Mouse (Mus musculus): ENCODE results near the gene Pip5k1c. TPM values are rescaled to one million over a fixed set of nuclear protein-coding genes. Genes with fewer than 3 reads are reported as not detected.
A peak's percentile ranks its signal among the peaks of the same experiment; 100 is the strongest.

The Pip5k1c gene
- polyA plus RNA-seq, 1 experiment from 2014 or later = 50.1 TPM

GRCm38 (mm10) chr10:81356991-81357844 lies 64.5 kb downstream of the Pip5k1c start, which contains the start of gene Mfsd12:
TSS of gene Mfsd12 (plus strand) at chr10:81357491.
- Histone ChIP-seq H3K9me3 (ENCODE audit: control insufficient read depth, low read depth, low read length) (no peaks in the 10 kb centered on the region), H3K27ac (ENCODE audit: low read length) (no peak within 1 kb of the TSS), H3K4me3 (ENCODE audit: low read depth, low read length) (peak within 1 kb of the TSS; percentile 65), H3K9ac (replicated peaks; ENCODE audit: low read depth, low read length) (peak within 1 kb of the TSS; percentile 62; the same call in 1 of the 2 replicates), H3K4me2 (replicated peaks; ENCODE audit: low read depth, low read length) (peak within 1 kb of the TSS; percentile 96), H3K27me3 (ENCODE audit: control insufficient read depth, insufficient read depth, low read length) (no peaks in the 10 kb centered on the region), H3K4me1 (ENCODE audit: control insufficient read depth, insufficient read depth, low read length) (peaks cover 11% of the 10 kb centered on the region), H3K36me3 (ENCODE audit: control insufficient read depth, insufficient read depth, low read length) (no peaks in the 10 kb centered on the region)
- WGBS = 2% methylated on average over 79 of the region's 79 CpGs
- ATAC-seq (ENCODE audit: insufficient number of reproducible peaks, insufficient read depth, low FRiP score, low read depth) = peak; percentile 76

GRCm38 (mm10) chr10:81358209-81358608 lies 65.4 kb downstream of the Pip5k1c start:
- H3K4me3 ChIP-seq (ENCODE audit: low read depth, low read length) = peak overlapping the region; percentile 65
- no peaks in the 10 kb centered on the region for H3K36me3 ChIP-seq (ENCODE audit: control insufficient read depth, insufficient read depth, low read length)
- H3K9me3 ChIP-seq (ENCODE audit: control insufficient read depth, low read depth, low read length) = no peaks in the 10 kb centered on the region
- no peak overlapping the region for H3K27ac ChIP-seq (ENCODE audit: low read length)
- no peak for ATAC-seq (ENCODE audit: insufficient number of reproducible peaks, insufficient read depth, low FRiP score, low read depth)
- no peaks in the 10 kb centered on the region; the same call in 1 of the 2 replicates for H3K27me3 ChIP-seq (ENCODE audit: control insufficient read depth, insufficient read depth, low read length)
- WGBS = 28% methylated on average over 4 of the region's 4 CpGs
- peaks cover 14% of the 10 kb centered on the region for H3K4me1 ChIP-seq (ENCODE audit: control insufficient read depth, insufficient read depth, low read length)
- H3K4me2 ChIP-seq (replicated peaks; ENCODE audit: low read depth, low read length) = peak overlapping the region; percentile 96
- 0 out of 2 replicates have a peak overlapping the region, but pooled peaks have one; percentile 62 for H3K9ac ChIP-seq (replicated peaks; ENCODE audit: low read depth, low read length)

GRCm38 (mm10) chr10:81358841-81359240 lies 66.1 kb downstream of the Pip5k1c start:
- Histone ChIP-seq H3K27me3 (ENCODE audit: control insufficient read depth, insufficient read depth, low read length) (no peaks in the 10 kb centered on the region; the same call in 1 of the 2 replicates), H3K4me1 (ENCODE audit: control insufficient read depth, insufficient read depth, low read length) (peaks cover 20% of the 10 kb centered on the region), H3K4me3 (ENCODE audit: low read depth, low read length) (no peak overlapping the region), H3K4me2 (replicated peaks; ENCODE audit: low read depth, low read length) (peak overlapping the region; percentile 96), H3K36me3 (ENCODE audit: control insufficient read depth, insufficient read depth, low read length) (no peaks in the 10 kb centered on the region), H3K27ac (ENCODE audit: low read length) (no peak overlapping the region), H3K9ac (replicated peaks; ENCODE audit: low read depth, low read length) (no peak overlapping the region), H3K9me3 (ENCODE audit: control insufficient read depth, low read depth, low read length) (no peaks in the 10 kb centered on the region)
- no peak for ATAC-seq (ENCODE audit: insufficient number of reproducible peaks, insufficient read depth, low FRiP score, low read depth)
- 55% methylated on average over 1 of the region's 1 CpGs for WGBS

- ATAC-seq (ENCODE audit: insufficient number of reproducible peaks, insufficient read depth, low FRiP score, low read depth) = no peak; the same call in 1 of the 2 replicates
- Histone ChIP-seq H3K4me2 (replicated peaks; ENCODE audit: low read depth, low read length) (no peak overlapping the region), H3K4me1 (ENCODE audit: control insufficient read depth, insufficient read depth, low read length) (peaks cover 34% of the 10 kb centered on the region), H3K27ac (ENCODE audit: low read length) (no peak overlapping the region), H3K9me3 (ENCODE audit: control insufficient read depth, low read depth, low read length) (no peaks in the 10 kb centered on the region), H3K4me3 (ENCODE audit: low read depth, low read length) (no peak overlapping the region), H3K36me3 (ENCODE audit: control insufficient read depth, insufficient read depth, low read length) (no peaks in the 10 kb centered on the region), H3K9ac (replicated peaks; ENCODE audit: low read depth, low read length) (no peak overlapping the region), H3K27me3 (ENCODE audit: control insufficient read depth, insufficient read depth, low read length) (no peaks in the 10 kb centered on the region; the same call in 1 of the 2 replicates)
- 55% methylated on average over 8 of the region's 8 CpGs for WGBS
These were observed 68.0 kb downstream of the Pip5k1c start for GRCm38 (mm10) chr10:81360721-81361120.

- no peaks in the 10 kb centered on the region; the same call in 1 of the 2 replicates for H3K27me3 ChIP-seq (ENCODE audit: control insufficient read depth, insufficient read depth, low read length)
- WGBS = 62% methylated on average over 12 of the region's 12 CpGs
- no peak overlapping the region for H3K4me3 ChIP-seq (ENCODE audit: low read depth, low read length)
- peaks cover 31% of the 10 kb centered on the region for H3K4me1 ChIP-seq (ENCODE audit: control insufficient read depth, insufficient read depth, low read length)
- H3K9ac ChIP-seq (replicated peaks; ENCODE audit: low read depth, low read length) = no peak overlapping the region
- no peak overlapping the region for H3K4me2 ChIP-seq (replicated peaks; ENCODE audit: low read depth, low read length)
- peaks cover 14% of the 10 kb centered on the region for H3K36me3 ChIP-seq (ENCODE audit: control insufficient read depth, insufficient read depth, low read length)
- no peak overlapping the region for H3K27ac ChIP-seq (ENCODE audit: low read length)
- no peaks in the 10 kb centered on the region for H3K9me3 ChIP-seq (ENCODE audit: control insufficient read depth, low read depth, low read length)
- peak; percentile 7; the same call in 1 of the 2 replicates for ATAC-seq (ENCODE audit: insufficient number of reproducible peaks, insufficient read depth, low FRiP score, low read depth)
These were observed 69.7 kb downstream of the Pip5k1c start for GRCm38 (mm10) chr10:81362336-81362949.

- no peak overlapping the region for H3K27ac ChIP-seq (ENCODE audit: low read length)
- peaks cover 23% of the 10 kb centered on the region; the same call in 1 of the 2 replicates for H3K4me1 ChIP-seq (ENCODE audit: control insufficient read depth, insufficient read depth, low read length)
- no peaks in the 10 kb centered on the region; the same call in 1 of the 2 replicates for H3K27me3 ChIP-seq (ENCODE audit: control insufficient read depth, insufficient read depth, low read length)
- peak overlapping the region; percentile 29 for H3K4me3 ChIP-seq (ENCODE audit: low read depth, low read length)
- H3K9me3 ChIP-seq (ENCODE audit: control insufficient read depth, low read depth, low read length) = no peaks in the 10 kb centered on the region
- peak overlapping the region; percentile 25; the same call in 1 of the 2 replicates for H3K9ac ChIP-seq (replicated peaks; ENCODE audit: low read depth, low read length)
- peaks cover 26% of the 10 kb centered on the region for H3K36me3 ChIP-seq (ENCODE audit: control insufficient read depth, insufficient read depth, low read length)
- 0 out of 2 replicates have a peak, but pooled peaks have one; percentile 2 for ATAC-seq (ENCODE audit: insufficient number of reproducible peaks, insufficient read depth, low FRiP score, low read depth)
- WGBS = 16% methylated on average over 52 of the region's 54 CpGs
- peak overlapping the region; percentile 62 for H3K4me2 ChIP-seq (replicated peaks; ENCODE audit: low read depth, low read length)
These were observed 70.9 kb downstream of the Pip5k1c start for GRCm38 (mm10) chr10:81363436-81364346.

GRCm38 (mm10) chr10:81364666-81365065 lies 71.9 kb downstream of the Pip5k1c start:
- Histone ChIP-seq H3K4me1 (ENCODE audit: control insufficient read depth, insufficient read depth, low read length) (peaks cover 23% of the 10 kb centered on the region; the same call in 1 of the 2 replicates), H3K36me3 (ENCODE audit: control insufficient read depth, insufficient read depth, low read length) (peaks cover 36% of the 10 kb centered on the region), H3K27ac (ENCODE audit: low read length) (0 out of 2 replicates have a peak overlapping the region, but pooled peaks have one; percentile 10), H3K9ac (replicated peaks; ENCODE audit: low read depth, low read length) (peak overlapping the region; percentile 25; the same call in 1 of the 2 replicates), H3K4me3 (ENCODE audit: low read depth, low read length) (peak overlapping the region; percentile 29; the same call in 1 of the 2 replicates), H3K4me2 (replicated peaks; ENCODE audit: low read depth, low read length) (peak overlapping the region; percentile 62), H3K9me3 (ENCODE audit: control insufficient read depth, low read depth, low read length) (no peaks in the 10 kb centered on the region), H3K27me3 (ENCODE audit: control insufficient read depth, insufficient read depth, low read length) (no peaks in the 10 kb centered on the region; the same call in 1 of the 2 replicates)
- ATAC-seq (ENCODE audit: insufficient number of reproducible peaks, insufficient read depth, low FRiP score, low read depth) = no peak; the same call in 1 of the 2 replicates
- WGBS = 16% methylated on average over 28 of the region's 28 CpGs

Data from stomach, embryonic 14.5 days (tissue).